Mouse (Mus musculus) brown adipose tissue, adult 24 weeks (tissue): ENCODE measurements at regions not wholly inside any gene's neighbourhood (a gene's known extent, or its start where the extent isn't known, plus 50 kb on each side); places are given as distances from the start of the nearest gene placed in this dataset.

ENCODE experiments used
- H3K27ac ChIP-seq: fragments of 200-500 bp; replicated peaks from 2 replicates; pipeline ENCODE4 v1.5.1; 2012; ENCODE audit warnings: low read depth, mild to moderate bottlenecking, low read length
- H3K4me1 ChIP-seq: fragments of 200-500 bp; 2 replicates; pipeline ENCODE4 v1.6.1; 2012; ENCODE audit warnings: low read length, mixed read lengths; ENCODE audit not compliant: control insufficient read depth, insufficient read depth, insufficient read length
- H3K4me3 ChIP-seq: fragments of 200-500 bp; 2 replicates; pipeline ENCODE4 v1.5.1; 2012; ENCODE audit warnings: low read depth, mild to moderate bottlenecking, low read length, moderate library complexity; ENCODE audit not compliant: insufficient read depth

DNA sequence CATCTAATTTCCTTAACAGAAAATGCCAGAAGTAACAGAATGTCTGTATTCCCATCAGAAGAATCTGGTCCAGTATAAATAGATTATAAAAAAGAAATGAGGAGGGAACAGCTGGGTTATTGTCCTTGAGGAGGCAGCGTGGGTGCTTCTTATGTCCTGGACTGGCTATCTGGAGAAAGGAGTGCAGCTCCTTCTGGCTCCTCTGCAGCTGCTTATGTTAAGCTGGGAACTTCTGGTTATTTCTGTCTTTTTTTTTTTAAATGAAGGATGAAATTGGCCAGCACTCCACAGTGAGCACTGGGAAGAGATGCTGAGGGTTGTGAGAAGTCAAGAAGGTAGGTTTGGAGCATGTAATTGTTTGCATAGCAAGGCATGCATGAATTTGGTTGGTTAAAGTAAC lies 441.5 kb downstream of the Ebf1 start:
- no peaks in the 10 kb centered on the region for H3K4me1 ChIP-seq
- no peak overlapping the region for H3K27ac ChIP-seq
- no peak overlapping the region for H3K4me3 ChIP-seq

DNA sequence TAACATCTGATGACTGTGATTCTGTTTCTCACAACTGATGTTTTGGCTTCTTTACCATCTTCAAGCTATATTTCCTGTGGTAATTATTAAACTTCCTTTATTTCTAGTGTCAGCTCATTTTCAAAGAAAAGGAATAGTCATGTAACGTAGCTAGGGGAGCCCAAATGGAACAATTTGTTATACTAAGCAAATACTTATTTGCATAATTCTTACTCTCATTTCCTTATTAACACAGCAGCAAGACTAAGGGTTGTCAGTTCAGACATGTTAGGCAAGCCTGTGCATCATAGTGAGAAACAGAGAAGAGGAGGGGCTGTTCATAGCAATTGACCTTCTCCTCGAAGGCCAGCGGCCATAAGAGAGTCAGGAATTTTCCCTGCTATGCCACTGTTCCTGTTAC lies 449.5 kb downstream of the Ebf1 start:
- H3K4me3 ChIP-seq: no peak overlapping the region
- H3K4me1 ChIP-seq: peaks cover 2% of the 10 kb centered on the region; the same call in 1 of the 2 replicates
- H3K27ac ChIP-seq: no peak overlapping the region

DNA sequence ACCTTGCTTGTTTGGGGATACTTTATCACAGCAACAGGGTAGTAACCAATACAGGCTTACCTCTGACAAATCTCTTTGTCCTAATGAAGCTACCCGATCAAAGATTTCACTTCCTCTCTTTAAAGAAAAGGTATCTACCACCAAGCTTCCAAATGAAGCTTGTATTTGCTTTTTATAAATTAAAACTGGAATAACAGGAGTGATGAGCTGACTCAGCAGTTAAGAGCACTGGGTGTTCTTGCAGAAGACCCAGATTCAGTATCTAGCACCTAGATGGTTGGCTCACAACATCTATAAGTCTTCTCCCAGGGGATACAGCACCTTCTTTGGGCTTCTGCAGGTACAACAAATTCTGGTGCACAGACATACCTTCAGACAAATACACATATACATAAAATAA lies 453.2 kb downstream of the Ebf1 start:
- H3K4me1 ChIP-seq: peaks cover 2% of the 10 kb centered on the region; the same call in 1 of the 2 replicates
- H3K27ac ChIP-seq: no peak overlapping the region
- H3K4me3 ChIP-seq: no peak overlapping the region

DNA sequence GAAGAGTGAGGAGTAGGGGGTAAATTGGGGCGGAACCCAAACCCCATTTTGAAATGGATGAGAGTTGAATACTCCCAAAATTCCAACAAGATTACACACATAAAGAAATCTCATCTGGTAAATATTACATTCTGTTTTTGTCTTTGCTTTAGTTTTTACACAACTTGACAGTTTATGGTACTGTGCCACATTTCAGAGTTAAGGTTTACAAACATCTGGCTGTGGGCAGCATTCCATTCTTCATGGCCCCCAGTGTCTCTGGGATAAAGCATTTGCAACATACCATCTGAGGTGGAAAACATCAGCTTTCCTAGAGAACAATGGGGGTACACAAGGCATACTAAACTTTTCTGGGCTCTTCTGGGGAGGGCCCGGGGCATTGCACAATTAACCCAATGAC lies 454.1 kb downstream of the Ebf1 start:
- Histone ChIP-seq H3K27ac (peak overlapping the region; percentile 54), H3K4me3 (no peak overlapping the region), H3K4me1 (peaks cover 2% of the 10 kb centered on the region; the same call in 1 of the 2 replicates)

DNA sequence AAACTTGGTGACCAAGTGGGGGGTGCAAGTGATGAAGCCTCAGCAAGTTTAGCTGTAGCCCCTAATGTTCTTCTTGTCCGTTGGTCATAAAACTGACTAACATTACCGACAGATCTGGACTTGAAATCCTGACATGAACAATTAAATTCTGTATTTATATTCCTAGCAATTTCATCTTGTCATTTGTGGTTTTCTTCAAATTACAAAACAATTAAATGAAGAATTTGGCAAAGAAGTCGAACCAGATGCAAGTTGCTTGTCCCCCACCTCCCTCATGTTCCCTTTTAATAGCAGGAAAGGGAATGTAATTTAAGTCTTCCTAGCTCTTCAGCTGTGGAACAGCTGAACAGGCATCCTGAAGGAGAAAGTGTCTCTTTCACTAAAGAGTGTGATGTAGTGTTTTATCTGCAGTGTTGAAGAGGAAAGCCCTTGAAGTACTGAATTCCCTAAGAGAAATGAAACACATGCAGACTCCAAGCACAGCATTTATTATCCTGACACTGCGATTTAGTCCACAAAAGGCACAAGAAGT lies 467.5 kb downstream of the Ebf1 start:
- Histone ChIP-seq H3K4me3 (no peak overlapping the region), H3K4me1 (no peaks in the 10 kb centered on the region), H3K27ac (no peak overlapping the region)

DNA sequence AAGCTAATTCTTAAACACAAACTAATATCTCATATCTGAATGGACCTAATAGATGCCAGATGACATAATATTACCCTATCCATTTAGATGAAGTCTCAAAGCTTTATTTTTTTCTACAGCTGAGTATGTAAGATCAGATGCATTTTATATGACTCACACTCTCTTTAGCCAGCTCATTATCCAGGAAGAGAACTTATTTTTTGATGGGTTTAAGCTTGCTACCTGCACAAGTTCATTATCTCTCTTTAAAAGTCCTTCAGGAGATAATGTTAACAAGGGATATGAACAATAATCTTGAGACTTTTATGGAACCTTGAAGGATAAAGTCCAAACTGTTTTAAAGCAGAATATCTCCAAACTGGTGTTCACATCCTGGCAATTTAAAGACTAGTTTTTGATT lies 468.0 kb downstream of the Ebf1 start:
- Histone ChIP-seq H3K4me3 (no peak overlapping the region), H3K27ac (no peak overlapping the region), H3K4me1 (no peaks in the 10 kb centered on the region)

DNA sequence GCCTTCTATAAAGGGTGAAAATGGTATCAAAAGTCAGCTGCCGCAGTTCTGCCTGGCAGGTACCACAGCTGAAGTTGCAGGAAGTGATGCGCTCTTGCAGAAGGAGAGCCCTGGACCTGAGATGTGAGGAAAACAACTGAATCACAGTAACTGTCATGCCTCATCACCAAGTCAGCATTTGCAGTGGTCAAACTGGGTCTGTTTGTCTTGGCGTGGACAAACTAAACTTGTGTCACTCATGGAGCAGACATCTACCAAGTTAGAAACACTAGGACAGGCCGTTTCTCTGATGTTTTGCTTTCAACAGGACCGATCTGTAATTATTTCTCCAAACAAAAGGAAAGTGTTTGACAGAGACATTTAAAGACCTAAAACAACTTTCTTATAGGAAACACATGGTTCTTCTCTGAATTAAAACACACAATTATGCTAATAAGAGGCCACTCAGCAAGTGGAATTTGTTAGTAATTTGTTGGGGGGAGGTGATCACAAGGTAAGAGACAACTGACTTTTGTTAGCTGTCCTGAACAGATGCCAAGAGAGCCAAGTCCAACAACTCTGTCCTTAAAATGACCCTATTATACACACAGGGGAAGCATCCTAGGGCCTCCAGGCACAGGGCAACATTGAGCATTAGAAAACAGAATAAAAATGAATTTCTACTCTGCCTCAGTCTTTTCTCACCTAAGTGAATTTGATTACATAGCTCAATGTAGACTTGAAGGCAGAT lies 470.2 kb downstream of the Ebf1 start:
- H3K4me3 ChIP-seq: no peak overlapping the region
- H3K27ac ChIP-seq: no peak overlapping the region
- H3K4me1 ChIP-seq: no peaks in the 10 kb centered on the region

DNA sequence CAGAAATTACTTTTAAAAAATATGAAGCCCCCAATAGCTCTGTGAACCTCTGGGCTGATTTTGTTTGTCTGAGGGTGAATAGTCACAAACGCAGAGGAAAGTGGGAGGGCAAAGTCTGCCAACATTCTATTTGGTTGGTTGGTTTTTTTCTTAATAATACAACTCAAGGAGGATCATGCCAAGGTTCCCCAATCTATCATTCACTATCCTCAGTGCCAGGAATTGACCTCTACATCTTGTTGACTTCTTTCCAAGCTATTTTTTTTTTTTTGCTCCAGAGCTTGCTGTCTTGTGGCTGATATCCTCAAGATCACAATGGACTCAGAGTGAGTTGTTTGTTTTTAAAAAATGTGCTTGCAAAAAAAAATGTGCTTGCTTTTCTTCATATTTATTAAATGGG lies 471.2 kb downstream of the Ebf1 start:
- H3K4me1 ChIP-seq: no peaks in the 10 kb centered on the region
- H3K27ac ChIP-seq: no peak overlapping the region
- no peak overlapping the region for H3K4me3 ChIP-seq

DNA sequence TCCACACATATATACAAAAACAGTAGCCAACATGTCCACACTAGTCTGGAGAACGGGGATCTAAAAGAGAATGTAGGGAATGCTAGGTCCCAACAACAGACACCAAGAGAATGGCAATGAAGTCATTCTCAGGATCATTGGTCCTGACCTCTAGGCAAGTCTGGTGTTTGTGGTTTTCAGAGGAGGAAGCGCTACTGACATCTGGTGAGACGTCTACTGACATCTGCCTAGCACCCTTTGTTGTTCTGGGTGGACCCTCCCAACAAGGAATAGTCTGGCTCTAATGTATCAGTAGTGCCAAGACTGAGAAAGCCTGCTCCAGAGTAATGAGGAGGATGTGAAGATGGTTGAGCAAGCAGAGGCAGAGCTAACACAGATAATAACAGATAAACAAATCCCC lies 472.4 kb downstream of the Ebf1 start:
- H3K4me1 ChIP-seq: no peaks in the 10 kb centered on the region
- H3K27ac ChIP-seq: no peak overlapping the region
- no peak overlapping the region for H3K4me3 ChIP-seq

DNA sequence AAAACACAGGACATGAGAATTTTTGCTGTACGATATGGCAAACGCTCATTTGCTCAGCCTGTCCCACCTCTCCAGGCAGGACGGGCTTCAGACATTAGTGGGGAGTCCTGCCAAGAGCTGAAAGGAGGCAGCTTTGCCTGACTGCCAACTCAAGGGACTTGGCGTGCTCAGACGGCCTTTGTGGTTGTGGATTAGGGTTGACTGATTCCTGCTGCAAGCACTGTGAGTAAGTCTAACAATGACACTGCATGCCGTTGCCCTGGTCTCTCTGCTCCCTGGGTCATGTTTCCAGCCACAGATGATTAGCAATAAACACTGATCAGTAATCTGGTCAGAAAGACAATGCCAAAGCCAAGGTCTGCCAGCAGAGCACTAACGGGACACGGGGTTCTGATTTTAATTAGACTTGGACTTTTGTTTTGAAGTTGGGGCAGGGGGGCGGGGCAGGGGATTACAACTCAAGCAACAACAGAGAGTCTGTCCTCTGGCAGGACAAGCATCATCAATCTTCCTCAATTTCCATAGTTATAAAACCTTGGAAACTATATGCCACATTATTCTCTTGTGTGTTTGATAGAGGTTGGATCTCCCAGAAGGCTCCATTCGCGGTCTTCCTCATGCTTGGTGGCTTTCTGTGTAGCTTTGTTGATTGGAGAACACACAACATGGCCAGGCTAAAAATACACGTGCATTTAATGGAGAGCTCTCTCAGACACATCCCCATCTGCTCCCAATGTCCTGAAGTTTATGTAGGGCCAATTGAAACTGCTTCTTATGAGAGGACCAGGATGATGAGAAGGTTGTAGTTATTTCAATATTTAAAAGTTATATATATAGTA lies 486.6 kb downstream of the Ebf1 start:
- Histone ChIP-seq H3K4me3 (no peak overlapping the region; the same call in 1 of the 2 replicates), H3K27ac (peak overlapping the region; percentile 14; the same call in 1 of the 2 replicates), H3K4me1 (no peaks in the 10 kb centered on the region)

DNA sequence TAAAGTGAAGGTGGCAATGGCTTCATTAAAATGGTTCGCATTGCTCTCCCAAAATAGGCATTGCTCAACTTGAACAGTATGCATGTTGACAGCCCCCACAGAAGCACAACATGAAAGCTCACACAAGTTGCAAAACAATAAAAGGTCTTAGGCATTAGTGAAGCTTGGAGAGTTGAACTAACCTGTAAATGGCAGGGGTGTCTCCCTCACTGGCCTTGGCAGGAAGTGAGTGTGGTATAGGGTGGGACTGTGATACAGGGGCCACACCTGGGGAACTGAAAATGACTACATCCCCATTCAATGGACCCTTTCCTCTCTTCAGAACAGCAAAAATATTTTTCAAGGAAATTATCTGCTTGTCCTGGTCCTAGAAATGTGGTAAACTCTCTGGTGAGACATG lies 499.6 kb downstream of the Ebf1 start:
- Histone ChIP-seq H3K27ac (no peak overlapping the region), H3K4me1 (no peaks in the 10 kb centered on the region), H3K4me3 (no peak overlapping the region)

DNA sequence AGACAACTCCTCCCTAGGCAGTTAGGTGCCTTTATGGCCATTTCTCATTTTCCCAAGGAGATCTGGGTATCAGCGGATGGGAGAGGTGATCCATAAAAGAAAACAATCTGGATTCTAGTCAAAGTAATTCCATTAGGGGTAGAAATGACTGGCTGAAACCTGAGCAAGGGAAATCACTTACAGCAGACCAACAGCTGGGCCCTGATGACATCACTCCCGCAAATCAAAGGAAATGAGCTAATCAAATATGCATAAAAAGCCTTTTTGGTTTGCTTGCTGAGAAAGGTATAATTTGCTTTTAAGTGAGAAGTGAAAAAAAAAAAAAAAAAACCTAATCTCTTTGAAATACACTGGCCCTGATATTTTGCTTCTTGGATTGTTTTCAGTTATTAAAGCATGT lies 506.2 kb downstream of the Ebf1 start:
- no peak overlapping the region for H3K4me3 ChIP-seq
- no peak overlapping the region for H3K27ac ChIP-seq
- no peaks in the 10 kb centered on the region for H3K4me1 ChIP-seq

DNA sequence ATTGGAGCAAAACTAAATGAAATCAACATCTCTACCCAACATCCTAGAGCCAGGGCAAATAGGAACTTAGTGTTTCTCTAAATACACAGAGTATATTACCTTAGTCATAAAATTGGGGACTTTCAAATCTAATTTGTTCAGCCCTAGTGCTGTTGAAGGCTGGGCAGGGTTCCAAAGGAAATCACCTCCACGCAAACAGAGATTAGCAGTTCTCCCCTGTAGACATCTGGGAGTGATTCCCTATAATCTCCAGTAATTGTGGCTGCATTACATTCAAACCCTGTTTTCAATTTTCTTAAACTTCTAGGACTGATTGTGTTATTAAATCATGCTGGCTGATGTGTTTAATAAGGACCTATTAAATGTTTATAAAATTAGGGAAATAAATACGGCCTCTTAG lies 519.7 kb downstream of the Ebf1 start:
- Histone ChIP-seq H3K27ac (no peak overlapping the region), H3K4me3 (no peak overlapping the region), H3K4me1 (no peaks in the 10 kb centered on the region)

DNA sequence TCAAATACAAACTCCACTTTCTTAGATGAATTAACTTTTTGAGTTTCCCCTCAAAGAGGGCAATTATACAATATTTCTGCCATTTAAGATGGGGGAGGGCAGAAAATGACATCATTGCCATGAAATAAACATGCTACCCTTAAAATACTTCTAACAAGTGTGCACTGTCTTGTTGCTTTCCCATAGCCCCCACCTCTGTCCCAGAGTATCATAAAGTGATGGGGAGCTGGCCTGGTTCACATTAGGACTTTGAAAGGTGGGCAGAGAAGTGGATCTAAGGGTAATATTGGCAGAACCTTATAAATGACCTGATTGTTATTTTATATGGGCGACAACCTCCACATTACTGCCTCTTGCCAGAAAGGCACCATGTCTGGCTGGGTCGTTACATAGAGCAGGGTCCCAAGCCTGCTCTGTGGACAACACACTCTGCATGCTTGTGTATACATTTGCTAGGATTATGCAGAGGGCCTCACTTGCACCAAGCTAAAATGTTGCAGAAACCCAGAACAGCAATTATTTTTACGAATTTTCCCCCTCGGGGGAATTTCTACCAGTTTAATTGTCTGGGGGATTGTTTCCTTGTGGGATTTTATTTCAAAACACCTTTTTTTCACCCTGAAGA lies 521.3 kb downstream of the Ebf1 start:
- H3K4me1 ChIP-seq: no peaks in the 10 kb centered on the region
- no peak overlapping the region for H3K4me3 ChIP-seq
- no peak overlapping the region for H3K27ac ChIP-seq

DNA sequence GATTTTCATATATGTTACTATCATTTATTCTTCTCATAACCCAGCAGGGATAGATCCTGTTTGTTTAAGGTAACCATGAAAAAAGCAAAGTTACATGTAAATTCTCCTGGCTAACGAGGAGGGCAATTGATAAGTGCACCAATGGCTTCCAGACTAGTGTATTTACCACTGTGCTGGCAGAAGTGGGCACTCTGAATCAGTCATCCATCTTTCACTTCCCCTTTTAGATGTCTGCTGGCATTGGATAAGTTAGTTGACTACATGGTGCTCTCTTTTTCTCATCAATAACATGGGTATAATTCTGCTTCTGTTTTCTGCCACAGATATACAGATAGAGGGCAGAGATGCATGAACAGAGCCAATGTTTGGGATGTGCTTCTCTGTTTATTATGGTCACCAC lies 523.4 kb downstream of the Ebf1 start:
- no peaks in the 10 kb centered on the region; the same call in 1 of the 2 replicates for H3K4me1 ChIP-seq
- no peak overlapping the region for H3K27ac ChIP-seq

More for the DNA sequence above, 523.4 kb downstream of the Ebf1 start:
- no peak overlapping the region for H3K4me3 ChIP-seq
